Mouse (Mus musculus) brain, adult 10 weeks (tissue): Measurements from ENCODE around the gene Btg3. TPM values are rescaled to one million over a fixed set of nuclear protein-coding genes. Genes with fewer than 3 reads are reported as not detected.

Experiments used
- polyA plus RNA-seq: library from polyadenylated mRNA; stranded (reverse); fragments of 350-450 nt; fragmentation: Illumina TruSeq; extraction: RNeasy Lipid Tissue Mini Kit (QIAGEN cat#74804); gene quantifications from one replicate; pipeline ENCODE4 v1.2.3, GENCODE M21; 2015; ENCODE audit warnings: low read depth, low replicate concordance

The Btg3 gene
- polyA plus RNA-seq, result 23.4 TPM

DNA sequence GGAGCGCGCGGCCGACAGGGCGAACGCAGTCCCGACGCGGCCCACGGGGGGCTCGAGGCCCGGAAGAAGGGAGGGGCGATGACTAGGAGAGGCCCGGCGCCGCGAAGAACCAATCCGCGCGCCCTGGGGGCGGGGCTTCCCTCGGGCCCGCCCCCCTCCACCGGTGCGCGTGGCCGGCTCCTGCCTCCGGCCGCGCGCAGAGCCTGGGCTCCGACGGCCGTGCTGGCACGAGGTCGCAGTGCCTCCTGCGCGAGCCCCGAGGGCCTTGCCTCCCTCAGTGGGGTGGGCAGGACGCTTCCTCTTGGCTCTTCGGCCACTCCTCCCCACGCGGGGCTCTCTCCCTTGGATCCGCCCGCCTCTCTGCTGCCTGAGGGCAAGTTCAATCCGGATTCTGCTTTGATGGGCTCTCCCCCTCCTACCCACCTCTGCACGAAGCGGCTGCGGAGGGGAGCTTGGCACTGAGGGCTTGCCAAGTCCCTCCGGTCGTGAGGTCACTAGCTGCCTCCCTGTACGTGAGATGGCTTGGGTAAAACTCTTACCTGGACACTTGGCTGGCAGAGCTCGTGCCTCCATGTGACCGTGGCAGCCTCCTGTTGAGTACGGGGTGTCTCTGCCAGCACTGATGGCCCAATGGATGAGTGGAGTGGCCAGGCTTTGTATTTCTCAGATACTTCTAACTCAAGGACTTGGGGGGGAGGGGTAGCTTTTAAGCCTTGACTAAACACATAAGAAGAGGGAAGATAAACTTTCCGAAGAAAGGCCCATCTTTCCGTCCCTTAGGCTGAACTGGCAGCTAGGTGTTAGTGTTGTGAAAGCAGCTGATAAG is at the start of gene Btg3:
Gene Btg3 (minus strand): TSS at position 448 of the 826 bp plus-strand sequence.

GRCm38 (mm10) chr16:78301183-78301830 is 75.7 kb downstream of the Btg3 start, which contains the start of gene Cxadr:
Gene Cxadr, plus strand, starts transcription at chr16:78301489.

Other genes starting within 250 kb of the Btg3 start
- gene Cxadr, start 75.7 kb downstream of the Btg3 start, polyA plus RNA-seq, result 15.4 TPM
- gene D16Ertd472e, start 199.5 kb upstream of the Btg3 start, polyA plus RNA-seq, result 7.2 TPM